Mouse (Mus musculus) heart, embryonic 15.5 days (tissue): Measurements from ENCODE around the gene Gnb1. TPM values are rescaled to one million over a fixed set of nuclear protein-coding genes. Genes with fewer than 3 reads are reported as not detected.
A peak's percentile ranks its signal among the peaks of the same experiment; 100 is the strongest.

Experiments
- ATAC-seq: fragments of 200-750 bp; cut with Nextera tagmentation; replicated peaks from 2 replicates; pipeline ENCODE4 v1.8.0; 2017; ENCODE audit warnings: low read depth, moderate TSS enrichment; ENCODE audit not compliant: insufficient number of reproducible peaks, insufficient read depth, low FRiP score
- H3K27ac ChIP-seq: fragments of 300-500 bp; sonication (generic); 2 replicates; pipeline ENCODE4 v1.5.1; 2015; ENCODE audit warnings: mild to moderate bottlenecking, inconsistent platforms
- H3K27me3 ChIP-seq: fragments of 300-500 bp; sonication (generic); 2 replicates; pipeline ENCODE4 v1.6.1; 2015; ENCODE audit warnings: inconsistent platforms
- H3K36me3 ChIP-seq: fragments of 300-500 bp; sonication (generic); 2 replicates; pipeline ENCODE4 v1.6.1; 2015; ENCODE audit warnings: mild to moderate bottlenecking, inconsistent platforms
- H3K4me1 ChIP-seq: fragments of 300-500 bp; sonication (generic); replicated peaks from 2 replicates; pipeline ENCODE4 v1.6.1; 2015; ENCODE audit warnings: inconsistent platforms
- H3K4me2 ChIP-seq: fragments of 300-500 bp; sonication (generic); 2 replicates; pipeline ENCODE4 v1.6.1; 2015; ENCODE audit warnings: inconsistent platforms, mild to moderate bottlenecking, moderate library complexity
- H3K4me3 ChIP-seq: fragments of 300-500 bp; sonication (generic); 2 replicates; pipeline ENCODE4 v1.5.1; 2015; ENCODE audit warnings: mild to moderate bottlenecking, inconsistent platforms
- H3K9ac ChIP-seq: fragments of 300-500 bp; sonication (generic); 2 replicates; pipeline ENCODE4 v1.6.1; 2015; ENCODE audit warnings: mild to moderate bottlenecking, inconsistent platforms
- H3K9me3 ChIP-seq: fragments of 300-500 bp; sonication (generic); replicated peaks from 2 replicates; pipeline ENCODE4 v1.6.1; 2016; ENCODE audit warnings: inconsistent platforms
- WGBS: fragments of 180-500 bp; shearing (Covaris S2); methylation state at CpG from one replicate; pipeline ENCODE4 v1.1.7; 2015; ENCODE audit warnings: mixed read lengths; 5-methylcytosine and 5-hydroxymethylcytosine counted together
- polyA plus RNA-seq: library from polyadenylated mRNA; unstranded; fragments of >200 nt; fragmentation: Nextera tagmentation; extraction: Ambion mirVana; gene quantifications from 2 replicates; pipeline ENCODE4 v1.2.1, GENCODE M21; 2015

Gene Gnb1
- polyA plus RNA-seq, 1 experiment from 2014 or later = 308 TPM

DNA sequence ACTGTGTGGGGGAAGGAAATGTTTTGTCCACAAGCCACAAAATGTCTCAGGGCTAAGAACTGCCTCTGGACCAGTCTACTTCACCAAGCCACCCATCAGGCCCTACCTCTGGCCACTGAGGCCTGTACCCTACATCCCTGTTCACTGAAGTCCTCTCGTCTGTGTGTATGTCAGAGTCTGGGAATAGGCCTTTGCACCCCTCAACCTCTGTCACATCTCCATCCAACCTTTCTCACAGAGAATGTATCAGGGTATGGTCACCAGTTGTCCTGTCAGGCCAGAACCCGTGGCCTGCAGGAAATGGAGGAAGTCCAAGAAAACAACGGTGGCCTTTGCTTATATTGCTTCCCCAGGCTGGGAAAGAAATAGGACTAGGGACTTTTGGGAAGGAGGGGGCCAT, 5.6 kb upstream of the Gnb1 start:
- Histone ChIP-seq H3K4me3 (no peak overlapping the region), H3K27me3 (0 out of 2 replicates have a peak, but pooled peaks cover 2% of the 10 kb centered on the region), H3K36me3 (no peaks in the 10 kb centered on the region), H3K9me3 (no peaks in the 10 kb centered on the region), H3K9ac (no peak overlapping the region), H3K4me2 (no peak overlapping the region), H3K27ac (peak overlapping the region; percentile 88; the same call in 1 of the 2 replicates), H3K4me1 (peaks cover 50% of the 10 kb centered on the region)
- no peak for ATAC-seq
- 71% methylated on average over 3 of the region's 3 CpGs for WGBS

GRCm38 (mm10) chr4:155487746-155488145, 3.4 kb upstream of the Gnb1 start:
- no peaks in the 10 kb centered on the region for H3K36me3 ChIP-seq
- H3K27me3 ChIP-seq = no peaks in the 10 kb centered on the region
- H3K4me1 ChIP-seq = peaks cover 48% of the 10 kb centered on the region
- H3K4me3 ChIP-seq = no peak overlapping the region
- peak overlapping the region; percentile 88 for H3K27ac ChIP-seq
- H3K9ac ChIP-seq = no peak overlapping the region
- no peak for ATAC-seq
- 20% methylated on average over 3 of the region's 3 CpGs for WGBS
- no peaks in the 10 kb centered on the region for H3K9me3 ChIP-seq
- no peak overlapping the region for H3K4me2 ChIP-seq

DNA sequence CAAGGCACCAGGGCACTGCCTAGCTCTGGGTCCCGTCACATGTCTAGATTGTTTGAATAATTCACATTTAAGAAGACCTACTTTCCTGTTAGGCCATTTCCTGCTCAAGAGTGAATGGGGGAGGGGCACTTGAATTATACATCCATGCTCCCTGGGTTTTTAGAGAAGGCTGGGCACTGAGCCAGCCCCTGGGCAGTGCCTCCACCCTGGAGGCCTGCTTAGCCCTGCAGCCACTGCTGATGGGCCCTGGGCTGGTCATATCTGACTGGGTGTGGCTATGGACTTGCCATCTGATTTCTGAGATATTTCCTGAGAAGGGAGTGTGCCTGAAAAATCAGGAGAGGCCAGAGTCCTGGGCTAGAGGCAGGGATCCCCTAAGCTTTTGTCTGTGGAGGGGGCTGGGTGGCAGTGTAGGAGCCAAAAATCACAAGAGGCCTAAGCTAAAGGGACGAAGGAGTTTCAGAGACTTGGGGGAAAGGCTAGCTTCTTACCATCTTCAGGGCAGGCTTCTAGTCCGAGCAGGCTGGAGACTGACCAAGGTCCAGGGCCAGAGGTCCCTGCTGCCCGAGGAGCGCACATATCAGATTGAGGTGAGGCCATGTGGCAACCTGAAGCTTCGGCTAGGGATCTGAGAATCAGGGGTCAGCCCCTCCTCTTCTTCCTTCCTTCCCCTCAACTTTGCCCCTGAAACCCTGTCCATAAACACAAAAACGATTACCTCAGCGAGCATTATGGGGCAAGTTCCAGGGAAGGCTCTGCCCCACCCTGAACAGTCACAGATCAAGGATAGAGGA, 2.7 kb upstream of the Gnb1 start:
- Histone ChIP-seq H3K4me1 (peaks cover 53% of the 10 kb centered on the region), H3K27me3 (no peaks in the 10 kb centered on the region), H3K4me2 (peak overlapping the region; percentile 23; the same call in 1 of the 2 replicates)

DNA sequence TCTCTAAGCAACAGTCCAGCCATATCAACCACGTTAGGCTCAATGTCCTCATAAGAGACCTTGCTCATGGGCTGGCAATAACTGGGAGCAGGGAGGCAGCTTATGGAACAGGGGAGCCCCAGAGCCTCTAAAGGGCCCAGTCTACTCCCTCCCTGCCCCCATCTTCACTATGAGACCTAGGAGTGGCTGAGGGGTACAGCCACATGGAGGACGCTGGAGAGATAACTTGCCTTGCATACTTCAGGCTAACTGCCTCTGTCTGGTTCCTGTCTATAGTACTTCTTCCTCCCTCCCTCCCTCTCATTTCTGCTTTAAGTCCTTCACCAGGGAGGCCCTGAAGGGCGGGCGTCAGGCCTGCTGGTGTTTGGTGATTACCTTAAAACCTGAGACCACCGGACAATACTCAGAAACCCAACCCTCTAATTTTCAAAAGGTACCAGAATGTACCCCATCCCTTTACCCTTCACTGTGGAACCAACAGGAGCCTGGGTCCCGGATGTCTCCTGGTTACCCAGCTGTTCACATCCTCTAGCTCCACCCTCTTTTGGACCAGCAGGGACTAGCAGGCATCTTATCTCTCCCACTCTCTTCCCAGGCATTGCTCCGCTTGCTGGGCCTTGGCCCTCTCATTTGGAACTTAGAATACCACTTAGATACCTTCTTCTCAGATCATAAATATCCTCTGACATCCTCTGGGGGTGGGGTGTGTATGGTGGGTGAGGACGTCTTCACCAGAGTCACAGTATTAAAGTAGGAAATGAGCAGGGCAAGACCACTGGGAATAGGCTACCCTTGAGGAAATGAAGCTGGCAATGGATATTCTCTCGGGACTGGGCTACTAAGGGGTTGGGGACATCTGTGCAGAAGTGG, 1.8 kb upstream of the Gnb1 start:
- Histone ChIP-seq H3K4me2 (no peak overlapping the region), H3K9ac (0 out of 2 replicates have a peak overlapping the region, but pooled peaks have one; percentile 7), H3K4me1 (peaks cover 62% of the 10 kb centered on the region), H3K27ac (peak overlapping the region; percentile 88), H3K4me3 (no peak overlapping the region), H3K36me3 (no peaks in the 10 kb centered on the region), H3K27me3 (no peaks in the 10 kb centered on the region), H3K9me3 (no peaks in the 10 kb centered on the region)
- WGBS = 64% methylated on average over 9 of the region's 9 CpGs
- ATAC-seq = no peak

More for the DNA sequence above, 2.7 kb upstream of the Gnb1 start:
- WGBS = 53% methylated on average over 8 of the region's 8 CpGs
- no peak overlapping the region for H3K4me3 ChIP-seq
- no peaks in the 10 kb centered on the region for H3K36me3 ChIP-seq
- H3K9me3 ChIP-seq = no peaks in the 10 kb centered on the region
- H3K27ac ChIP-seq = peak overlapping the region; percentile 88
- peak; percentile 77 for ATAC-seq
- peak overlapping the region; percentile 25; the same call in 1 of the 2 replicates for H3K9ac ChIP-seq

- Histone ChIP-seq H3K9ac (peak overlapping the region; percentile 100), H3K27ac (peak overlapping the region; percentile 91), H3K9me3 (no peaks in the 10 kb centered on the region), H3K4me2 (peak overlapping the region; percentile 84), H3K4me3 (peak overlapping the region; percentile 93), H3K27me3 (no peaks in the 10 kb centered on the region), H3K4me1 (peaks cover 60% of the 10 kb centered on the region), H3K36me3 (no peaks in the 10 kb centered on the region)
- ATAC-seq = no peak
- WGBS = 33% methylated on average over 5 of the region's 5 CpGs
These were observed 705 bp upstream of the Gnb1 start for GRCm38 (mm10) chr4:155490456-155490855.

- Histone ChIP-seq H3K9ac (peak overlapping the region; percentile 100), H3K27ac (peak overlapping the region; percentile 91), H3K36me3 (no peaks in the 10 kb centered on the region), H3K9me3 (no peaks in the 10 kb centered on the region), H3K4me3 (peak overlapping the region; percentile 93), H3K27me3 (no peaks in the 10 kb centered on the region), H3K4me1 (peaks cover 58% of the 10 kb centered on the region), H3K4me2 (peak overlapping the region; percentile 84)
- under 1% methylated on average over 54 of the region's 54 CpGs for WGBS
- peak; percentile 37 for ATAC-seq
These were observed 469 bp downstream of the Gnb1 start for GRCm38 (mm10) chr4:155491529-155492130.

- peak overlapping the region; percentile 84 for H3K4me2 ChIP-seq
- H3K4me3 ChIP-seq = peak overlapping the region; percentile 93
- H3K9me3 ChIP-seq = no peaks in the 10 kb centered on the region
- no peaks in the 10 kb centered on the region for H3K27me3 ChIP-seq
- H3K27ac ChIP-seq = peak overlapping the region; percentile 91
- ATAC-seq = no peak
- H3K4me1 ChIP-seq = peaks cover 53% of the 10 kb centered on the region
- WGBS = under 1% methylated on average over 51 of the region's 51 CpGs
- peak overlapping the region; percentile 100 for H3K9ac ChIP-seq
- no peaks in the 10 kb centered on the region for H3K36me3 ChIP-seq
These were observed 1.0 kb downstream of the Gnb1 start for GRCm38 (mm10) chr4:155492131-155492633.

GRCm38 (mm10) chr4:155494891-155495290, 3.7 kb downstream of the Gnb1 start:
- Histone ChIP-seq H3K9me3 (no peaks in the 10 kb centered on the region), H3K27me3 (no peaks in the 10 kb centered on the region), H3K4me2 (no peak overlapping the region), H3K4me3 (no peak overlapping the region), H3K36me3 (no peaks in the 10 kb centered on the region), H3K9ac (no peak overlapping the region), H3K27ac (no peak overlapping the region), H3K4me1 (peaks cover 31% of the 10 kb centered on the region)
- WGBS = 61% methylated on average over 4 of the region's 4 CpGs
- no peak for ATAC-seq

DNA sequence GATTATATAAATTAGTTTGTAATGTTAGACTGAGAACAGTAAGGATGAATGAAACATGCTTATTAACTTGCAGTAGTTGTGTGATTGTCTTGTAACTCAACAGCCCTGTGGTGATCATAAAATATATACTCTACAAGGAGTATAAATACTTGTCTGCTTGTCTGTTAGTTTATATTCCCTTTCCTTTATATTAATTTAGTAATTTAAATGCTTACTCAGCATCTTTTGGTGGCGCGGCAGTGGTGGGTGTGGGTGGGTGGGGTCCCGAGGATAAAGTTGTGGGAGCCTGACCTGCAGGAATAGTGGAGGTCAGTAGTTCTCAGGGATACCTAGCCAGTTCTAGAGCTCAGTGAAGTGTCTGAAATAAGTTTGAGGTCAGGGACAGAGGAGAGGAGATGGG, 6.8 kb downstream of the Gnb1 start:
- H3K9me3 ChIP-seq = no peaks in the 10 kb centered on the region
- H3K27ac ChIP-seq = no peak overlapping the region
- H3K4me3 ChIP-seq = no peak overlapping the region
- peaks cover 22% of the 10 kb centered on the region for H3K4me1 ChIP-seq
- H3K9ac ChIP-seq = no peak overlapping the region
- H3K4me2 ChIP-seq = no peak overlapping the region
- WGBS = 72% methylated on average over 3 of the region's 3 CpGs
- no peaks in the 10 kb centered on the region for H3K36me3 ChIP-seq
- no peak for ATAC-seq
- H3K27me3 ChIP-seq = no peaks in the 10 kb centered on the region

DNA sequence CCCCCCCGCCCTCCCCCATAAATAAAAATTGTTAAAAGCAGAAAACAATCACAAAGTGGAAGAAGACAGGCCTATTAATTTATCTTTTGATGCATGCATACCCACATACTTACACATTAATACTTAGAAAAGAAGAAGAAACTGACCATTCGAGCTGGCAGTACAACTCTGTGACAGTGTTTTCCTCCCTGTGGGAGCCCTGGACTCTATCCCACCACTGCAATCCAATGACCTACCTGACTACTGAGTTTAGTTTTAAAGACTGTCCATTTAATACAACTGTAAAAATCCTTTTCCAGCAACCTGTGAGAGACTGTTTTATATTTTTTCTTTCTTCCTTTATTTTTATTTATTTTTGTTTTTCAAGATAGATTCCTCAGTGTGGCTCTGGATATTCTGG, 10.0 kb downstream of the Gnb1 start:
- Histone ChIP-seq H3K9me3 (no peaks in the 10 kb centered on the region), H3K4me3 (no peak overlapping the region), H3K27me3 (no peaks in the 10 kb centered on the region), H3K36me3 (no peaks in the 10 kb centered on the region), H3K4me1 (peaks cover 19% of the 10 kb centered on the region), H3K27ac (no peak overlapping the region), H3K9ac (no peak overlapping the region), H3K4me2 (no peak overlapping the region)
- no peak for ATAC-seq
- WGBS = 84% methylated on average over 2 of the region's 2 CpGs

DNA sequence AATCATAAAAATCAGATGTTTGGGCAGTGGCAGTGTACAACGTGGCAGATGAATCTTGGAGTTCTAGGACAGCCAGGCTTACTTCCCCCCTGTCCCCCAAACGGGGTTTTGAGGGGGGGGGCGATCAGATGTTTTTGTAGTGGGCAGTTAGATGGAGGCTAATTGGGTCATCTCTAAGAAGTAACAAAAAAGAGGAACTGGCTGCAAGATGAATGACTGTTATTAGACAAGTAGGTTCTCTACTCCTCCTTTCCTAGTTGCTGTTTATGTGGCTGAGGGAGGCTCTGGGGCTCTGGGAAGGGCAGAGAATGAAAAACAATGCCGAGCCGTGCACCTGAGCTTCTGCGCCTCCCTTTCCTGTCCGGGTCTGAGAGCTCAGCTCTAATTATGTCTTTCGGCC, 13.9 kb downstream of the Gnb1 start:
- Histone ChIP-seq H3K9ac (no peak overlapping the region), H3K36me3 (no peaks in the 10 kb centered on the region), H3K27me3 (no peaks in the 10 kb centered on the region), H3K4me2 (no peak overlapping the region), H3K4me3 (no peak overlapping the region), H3K9me3 (no peaks in the 10 kb centered on the region), H3K4me1 (peaks cover 25% of the 10 kb centered on the region), H3K27ac (peak overlapping the region; percentile 16; the same call in 1 of the 2 replicates)
- WGBS = 59% methylated on average over 8 of the region's 8 CpGs
- ATAC-seq = no peak
